Mouse (Mus musculus) CH12.LX (cell line): ENCODE data around the gene Plau. TPM values are rescaled to one million over a fixed set of nuclear protein-coding genes. Genes with fewer than 3 reads are reported as not detected.

Experiments used
- DNase-seq: peaks from one replicate; pipeline ENCODE4 v3.0.0-alpha.2; 2013; ENCODE audit errors: extremely low read depth
- H3K27ac ChIP-seq: 2 replicates; pipeline ENCODE4 v1.5.1; 2012; ENCODE audit warnings: low read depth, mild to moderate bottlenecking, control low read depth, moderate library complexity; ENCODE audit not compliant: insufficient read depth
- H3K27me3 ChIP-seq: replicated peaks from 2 replicates; pipeline ENCODE3; 2012; ENCODE audit warnings: inconsistent platforms
- H3K36me3 ChIP-seq, 2 experiments: replicated peaks in 1 of 2; 2 replicates each; pipeline versions ENCODE3 to v1.6.1; 2012; ENCODE audit warnings: inconsistent platforms in 1 of 2, low read length in 1 of 2, mild to moderate bottlenecking in 1 of 2, mixed read lengths in 1 of 2, moderate library complexity in 1 of 2; ENCODE audit not compliant: control insufficient read depth in 1 of 2, insufficient read depth in 1 of 2
- H3K4me1 ChIP-seq, 2 experiments: 2 replicates each; pipeline ENCODE4 v1.6.1; 2012; ENCODE audit warnings: inconsistent platforms in 1 of 2, moderate library complexity in 1 of 2; ENCODE audit not compliant: insufficient read depth in 2 of 2, control insufficient read depth in 1 of 2
- H3K4me2 ChIP-seq: 2 replicates; pipeline ENCODE4 v1.6.1; 2012; ENCODE audit warnings: low read depth, mild to moderate bottlenecking, control low read depth; ENCODE audit not compliant: poor library complexity, insufficient read depth, severe bottlenecking
- H3K4me3 ChIP-seq, 3 experiments: fragments of 150-350 bp in 1 of 3; sonication (generic) in 1 of 3; replicated peaks in 1 of 3; 2 replicates each; pipeline versions ENCODE3 to v1.5.1; 2011 to 2012; ENCODE audit warnings: low read depth in 2 of 3, low read length in 2 of 3, mild to moderate bottlenecking in 2 of 3, moderate library complexity in 2 of 3, control low read depth in 1 of 3, improper control_type of control experiment in 1 of 3, inconsistent platforms in 1 of 3, mixed read lengths in 1 of 3; ENCODE audit not compliant: poor library complexity in 1 of 3
- H3K79me2 ChIP-seq: replicated peaks from 2 replicates; pipeline ENCODE4 v1.6.1; 2012; ENCODE audit warnings: mild to moderate bottlenecking, moderate library complexity; ENCODE audit not compliant: control insufficient read depth, poor library complexity, insufficient read depth, severe bottlenecking; ENCODE audit errors: extremely low read depth
- H3K9ac ChIP-seq: 2 replicates; pipeline ENCODE4 v1.6.1; 2012; ENCODE audit warnings: low read depth, mild to moderate bottlenecking, control low read depth, moderate library complexity; ENCODE audit not compliant: insufficient read depth
- H3K9me3 ChIP-seq: replicated peaks from 2 replicates; pipeline ENCODE3; 2012; ENCODE audit warnings: low read length, inconsistent platforms, mixed read lengths
- BHLHE40 ChIP-seq: IDR thresholded peaks from 2 replicates; pipeline ENCODE4 v1.6.1; 2011; ENCODE audit warnings: mild to moderate bottlenecking, low read depth, low read length, improper control_type of control experiment
- CHD1 ChIP-seq: IDR thresholded peaks from 2 replicates; pipeline ENCODE4 v1.6.1; 2012; ENCODE audit warnings: low read depth, low read length, improper control_type of control experiment, inconsistent platforms
- CHD2 ChIP-seq: IDR thresholded peaks from 2 replicates; pipeline ENCODE4 v1.6.1; 2011; ENCODE audit warnings: low read length, improper control_type of control experiment
- HCFC1 ChIP-seq: IDR thresholded peaks from 2 replicates; pipeline ENCODE4 v1.6.1; 2012; ENCODE audit warnings: low read depth, mild to moderate bottlenecking, inconsistent platforms, low read length, improper control_type of control experiment
- IRF4 ChIP-seq: IDR thresholded peaks from 2 replicates; pipeline ENCODE4 v1.6.1; 2014; ENCODE audit warnings: low read depth, mild to moderate bottlenecking, inconsistent platforms, low read length, improper control_type of control experiment
- JUN ChIP-seq: IDR thresholded peaks from 2 replicates; pipeline ENCODE4 v1.6.1; 2011; ENCODE audit warnings: low read depth, mild to moderate bottlenecking, low read length, improper control_type of control experiment, moderate library complexity; ENCODE audit not compliant: insufficient read depth
- KAT2A ChIP-seq: IDR thresholded peaks from 2 replicates; pipeline ENCODE4 v1.6.1; 2012; ENCODE audit warnings: low read length, improper control_type of control experiment, inconsistent platforms; ENCODE audit not compliant: insufficient replicate concordance
- MAFK ChIP-seq: IDR thresholded peaks from 2 replicates; pipeline ENCODE4 v1.6.1; 2011; ENCODE audit warnings: low read length, improper control_type of control experiment; ENCODE audit not compliant: insufficient replicate concordance
- MAX ChIP-seq: IDR thresholded peaks from 2 replicates; pipeline ENCODE4 v1.6.1; 2011; ENCODE audit warnings: low read length, improper control_type of control experiment
- MAZ ChIP-seq: IDR thresholded peaks from 2 replicates; pipeline ENCODE4 v1.6.1; 2012; ENCODE audit warnings: low read depth, mild to moderate bottlenecking, inconsistent platforms, low read length, improper control_type of control experiment, moderate library complexity
- MEF2A ChIP-seq: IDR thresholded peaks from 2 replicates; pipeline ENCODE4 v1.6.1; 2014; ENCODE audit warnings: low read depth, mild to moderate bottlenecking, inconsistent platforms, low read length, improper control_type of control experiment, borderline replicate concordance
- MXI1 ChIP-seq: IDR thresholded peaks from 2 replicates; pipeline ENCODE4 v1.6.1; 2011; ENCODE audit warnings: mild to moderate bottlenecking, low read depth, low read length, improper control_type of control experiment
- MYC ChIP-seq: IDR thresholded peaks from 2 replicates; pipeline ENCODE4 v1.6.1; 2011; ENCODE audit warnings: low read depth, mild to moderate bottlenecking, improper control_type of control experiment, low read length
- NELFE ChIP-seq: IDR thresholded peaks from 2 replicates; pipeline ENCODE4 v1.6.1; 2011; ENCODE audit warnings: low read depth, low read length, improper control_type of control experiment
- PAX5 ChIP-seq: IDR thresholded peaks from 2 replicates; pipeline ENCODE4 v1.6.1; 2012; ENCODE audit warnings: low read length, inconsistent platforms, mixed read lengths
- POLR2A ChIP-seq: IDR thresholded peaks from 2 replicates; pipeline ENCODE4 v1.6.1; 2011; ENCODE audit warnings: low read depth, mild to moderate bottlenecking, improper control_type of control experiment, low read length
- POLR2AphosphoS2 ChIP-seq: IDR thresholded peaks from 2 replicates; pipeline ENCODE4 v1.6.1; 2011; ENCODE audit warnings: low read depth, low read length, improper control_type of control experiment
- RAD21 ChIP-seq: IDR thresholded peaks from 2 replicates; pipeline ENCODE4 v1.6.1; 2011; ENCODE audit warnings: low read depth, mild to moderate bottlenecking, low read length, improper control_type of control experiment, moderate library complexity
- RCOR1 ChIP-seq: conservative IDR thresholded peaks from 2 replicates; pipeline ENCODE4 v1.6.1; 2012; ENCODE audit warnings: low read depth, mild to moderate bottlenecking, inconsistent platforms, low read length, improper control_type of control experiment
- SIN3A ChIP-seq: IDR thresholded peaks from 2 replicates; pipeline ENCODE4 v1.6.1; 2012; ENCODE audit warnings: low read length, improper control_type of control experiment, inconsistent platforms
- SMC3 ChIP-seq: IDR thresholded peaks from 2 replicates; pipeline ENCODE4 v1.6.1; 2011; ENCODE audit warnings: low read depth, low read length, improper control_type of control experiment
- TCF12 ChIP-seq: IDR thresholded peaks from 2 replicates; pipeline ENCODE4 v1.6.1; 2014; ENCODE audit warnings: low read depth, mild to moderate bottlenecking, inconsistent platforms, low read length, improper control_type of control experiment
- USF1 ChIP-seq: IDR thresholded peaks from 2 replicates; pipeline ENCODE4 v1.6.1; 2014; ENCODE audit warnings: low read depth, mild to moderate bottlenecking, inconsistent platforms, low read length, improper control_type of control experiment
- USF2 ChIP-seq: conservative IDR thresholded peaks from 2 replicates; pipeline ENCODE4 v1.6.1; 2011; ENCODE audit warnings: low read depth, low read length, improper control_type of control experiment
- ZMIZ1 ChIP-seq: IDR thresholded peaks from 2 replicates; pipeline ENCODE4 v1.6.1; 2012; ENCODE audit warnings: low read depth, mild to moderate bottlenecking, inconsistent platforms, low read length, improper control_type of control experiment
- ZNF384 ChIP-seq: IDR thresholded peaks from 2 replicates; pipeline ENCODE4 v1.6.1; 2012; ENCODE audit warnings: low read depth, low read length, improper control_type of control experiment, inconsistent platforms
- dilution Hi-C: fragments of 300-500 bp; cut with MboI; formaldehyde crosslinking; loops from 2 replicates; pipeline ENCODE4 v1.14.3; 2020; ENCODE audit warnings: low sequenced_read_pairs; ENCODE audit not compliant: extremely low pct_unique_long_range_greater_than_20kb, extremely low pct_ligation_motif_present
- in situ Hi-C: fragments of 300-500 bp; cut with MboI; formaldehyde crosslinking; loops from 3 replicates; pipeline ENCODE4 v1.14.3; 2019; ENCODE audit warnings: low sequenced_read_pairs, low pct_ligation_motif_present, low pct_unique_long_range_greater_than_20kb, mixed read lengths
- polyA plus RNA-seq: library from polyadenylated mRNA; unstranded; fragments of >175 nt; gene quantifications from 2 replicates; pipeline ENCODE4 v1.2.1, GENCODE M21; 2012; ENCODE audit warnings: low read depth; ENCODE audit not compliant: insufficient read length
- total RNA-seq, 2 experiments: library from RNA; depleted of rRNA; stranded (reverse); fragments of 300-350 nt in 1 of 2; fragments of >200 nt in 1 of 2; gene quantifications; 2 replicates each; pipeline ENCODE4 v1.2.3; 2012 to 2014

Gene Plau
- total and polyA plus RNA-seq, 3 experiments = 1.8 to 2.8 (median 2.4) TPM

DNA sequence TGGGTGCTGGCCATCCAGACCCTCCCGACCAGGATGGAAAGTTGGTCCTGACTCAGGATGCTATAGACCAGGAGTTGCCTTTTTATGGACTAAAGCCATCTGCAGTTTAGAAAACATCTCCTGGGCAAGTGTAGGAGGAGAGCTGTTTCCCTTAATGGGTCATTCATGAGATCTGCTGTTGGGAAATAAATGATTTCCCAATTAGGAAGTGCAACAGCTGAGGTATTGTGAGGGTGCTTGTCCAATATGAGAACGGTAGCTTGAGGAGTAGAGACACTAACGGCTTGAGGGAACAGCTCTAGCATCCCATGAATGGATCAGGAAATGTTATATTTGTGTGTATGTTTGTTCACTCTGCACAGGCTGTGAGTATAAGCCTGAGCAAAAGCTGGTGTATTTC lies 6.2 kb downstream of the Plau start:
- no peak overlapping the region for H3K9ac ChIP-seq
- in situ Hi-C loops = no loop called here
- H3K36me3 ChIP-seq = no peaks in the 10 kb centered on the region
- no peaks in the 10 kb centered on the region for H3K27me3 ChIP-seq
- H3K4me3 ChIP-seq = no peak overlapping the region
- dilution Hi-C loops = no loop called here
- TF ChIP-seq CHD1 (no peak), MXI1 (no peak), POLR2A (no peak), JUN (no peak), CHD2 (no peak), MAFK (no peak), NELFE (no peak), RCOR1 (no peak), ZNF384 (no peak), KAT2A (no peak), TCF12 (no peak), IRF4 (no peak), USF1 (no peak), MAX (no peak), MAZ (no peak), USF2 (no peak), PAX5 (no peak), SIN3A (no peak)
- DNase-seq = no peak
- H3K4me1 ChIP-seq = peaks cover 10 to 53% of the 10 kb centered on the region in 2 experiments; a peak in 3 of 4 replicates
- H3K27ac ChIP-seq = no peak overlapping the region
- no peaks in the 10 kb centered on the region for H3K79me2 ChIP-seq
- H3K4me2 ChIP-seq = no peak overlapping the region
- no peaks in the 10 kb centered on the region for H3K9me3 ChIP-seq

DNA sequence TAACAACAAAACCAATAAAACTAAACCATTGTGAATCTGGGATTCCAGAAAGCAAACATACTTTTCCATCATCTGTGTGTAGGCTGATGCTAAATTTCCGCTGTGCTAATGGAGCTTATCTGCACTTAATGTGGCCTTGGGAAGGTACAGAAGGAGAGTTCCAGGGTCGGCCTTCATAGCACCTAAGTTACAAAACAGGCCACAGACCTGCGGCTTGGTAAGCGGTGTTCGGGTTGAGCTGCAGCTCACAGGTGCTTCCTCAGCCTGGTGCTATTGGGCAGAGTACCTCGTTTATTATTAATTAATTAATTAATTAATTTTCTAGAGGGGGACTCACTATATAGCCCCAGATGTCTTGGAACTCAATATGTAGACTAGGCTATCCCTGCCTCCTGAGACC lies 7.7 kb downstream of the Plau start:
- DNase-seq = no peak
- Histone ChIP-seq H3K4me2 (no peak overlapping the region), H3K9ac (no peak overlapping the region), H3K27me3 (no peaks in the 10 kb centered on the region), H3K36me3 (no peaks in the 10 kb centered on the region), H3K4me1 (peaks cover 10 to 64% of the 10 kb centered on the region in 2 experiments; a peak in 3 of 4 replicates)
- dilution Hi-C loops = no loop called here
- TF ChIP-seq RAD21 (no peak), CHD1 (no peak), USF2 (no peak), NELFE (no peak), SMC3 (no peak), JUN (no peak), MEF2A (no peak), HCFC1 (no peak), MYC (no peak), ZMIZ1 (no peak), ZNF384 (no peak), POLR2AphosphoS2 (no peak), BHLHE40 (no peak), SIN3A (no peak)
- TF ChIP-seq, all 38 proteins: peak for 0
- in situ Hi-C loops = no loop called here
- Histone ChIP-seq H3K27ac (no peak overlapping the region), H3K79me2 (no peaks in the 10 kb centered on the region), H3K4me3 (no peak overlapping the region), H3K9me3 (no peaks in the 10 kb centered on the region)
